Mouse (Mus musculus): Measurements from ENCODE around the gene Slamf9. TPM values are rescaled to one million over a fixed set of nuclear protein-coding genes. Genes with fewer than 3 reads are reported as not detected.

The Slamf9 gene
- polyA plus RNA-seq, 1 experiment from 2014 or later: 0.48 TPM

- no peaks in the 10 kb centered on the region for H3K4me1 ChIP-seq (ENCODE audit: control insufficient read depth, insufficient read depth, low read length)
- DNase-seq (ENCODE audit: low spot score) (no peak), ATAC-seq (replicated peaks; ENCODE audit: insufficient number of reproducible peaks, low FRiP score, low TSS enrichment, low read depth) (no peak)
- WGBS: 85% methylated on average over 2 of the region's 2 CpGs
- no peak overlapping the region for H3K9ac ChIP-seq (replicated peaks; ENCODE audit: low read length)
- no peaks in the 10 kb centered on the region for H3K36me3 ChIP-seq (replicated peaks; ENCODE audit: control insufficient read depth, insufficient read depth, low read depth, low read length)
- no peaks in the 10 kb centered on the region for H3K9me3 ChIP-seq (replicated peaks; ENCODE audit: control insufficient read depth, low read length)
- no peak overlapping the region for H3K4me2 ChIP-seq (ENCODE audit: low read depth, low read length)
- H3K4me3 ChIP-seq (ENCODE audit: low read depth, low read length): no peak overlapping the region
- H3K27ac ChIP-seq (replicated peaks; ENCODE audit: low read depth, low read length): no peak overlapping the region
- H3K27me3 ChIP-seq (ENCODE audit: control insufficient read depth, insufficient read depth, low read length): no peaks in the 10 kb centered on the region
These were observed 22.2 kb upstream of the Slamf9 start for GRCm38 (mm10) chr1:172452911-172453310.

GRCm38 (mm10) chr1:172453810-172454209 lies 21.3 kb upstream of the Slamf9 start:
- Histone ChIP-seq H3K4me2 (ENCODE audit: low read depth, low read length) (no peak overlapping the region), H3K9me3 (replicated peaks; ENCODE audit: control insufficient read depth, low read length) (no peaks in the 10 kb centered on the region), H3K4me1 (ENCODE audit: control insufficient read depth, insufficient read depth, low read length) (no peaks in the 10 kb centered on the region), H3K27me3 (ENCODE audit: control insufficient read depth, insufficient read depth, low read length) (no peaks in the 10 kb centered on the region), H3K27ac (replicated peaks; ENCODE audit: low read depth, low read length) (no peak overlapping the region), H3K9ac (replicated peaks; ENCODE audit: low read length) (no peak overlapping the region), H3K36me3 (replicated peaks; ENCODE audit: control insufficient read depth, insufficient read depth, low read depth, low read length) (no peaks in the 10 kb centered on the region), H3K4me3 (ENCODE audit: low read depth, low read length) (no peak overlapping the region)
- 91% methylated on average over 2 of the region's 2 CpGs for WGBS
- no peak for ATAC-seq (replicated peaks; ENCODE audit: insufficient number of reproducible peaks, low FRiP score, low TSS enrichment, low read depth)
- no peak for DNase-seq (ENCODE audit: low spot score)

- ATAC-seq (replicated peaks; ENCODE audit: insufficient number of reproducible peaks, low FRiP score, low TSS enrichment, low read depth) (no peak), DNase-seq (ENCODE audit: low spot score) (no peak)
- H3K4me2 ChIP-seq (ENCODE audit: low read depth, low read length): no peak overlapping the region
- H3K4me3 ChIP-seq (ENCODE audit: low read depth, low read length): no peak overlapping the region
- 21% methylated on average over 4 of the region's 4 CpGs for WGBS
- H3K4me1 ChIP-seq (ENCODE audit: control insufficient read depth, insufficient read depth, low read length): no peaks in the 10 kb centered on the region
- no peak overlapping the region for H3K9ac ChIP-seq (replicated peaks; ENCODE audit: low read length)
- H3K9me3 ChIP-seq (replicated peaks; ENCODE audit: control insufficient read depth, low read length): no peaks in the 10 kb centered on the region
- H3K27me3 ChIP-seq (ENCODE audit: control insufficient read depth, insufficient read depth, low read length): no peaks in the 10 kb centered on the region
- H3K36me3 ChIP-seq (replicated peaks; ENCODE audit: control insufficient read depth, insufficient read depth, low read depth, low read length): no peaks in the 10 kb centered on the region
- H3K27ac ChIP-seq (replicated peaks; ENCODE audit: low read depth, low read length): no peak overlapping the region
These were observed 19.7 kb upstream of the Slamf9 start for GRCm38 (mm10) chr1:172455416-172455815.

- no peaks in the 10 kb centered on the region for H3K9me3 ChIP-seq (replicated peaks; ENCODE audit: control insufficient read depth, low read length)
- H3K4me2 ChIP-seq (ENCODE audit: low read depth, low read length): no peak overlapping the region
- H3K36me3 ChIP-seq (replicated peaks; ENCODE audit: control insufficient read depth, insufficient read depth, low read depth, low read length): no peaks in the 10 kb centered on the region
- no peaks in the 10 kb centered on the region for H3K4me1 ChIP-seq (ENCODE audit: control insufficient read depth, insufficient read depth, low read length)
- no peak overlapping the region for H3K9ac ChIP-seq (replicated peaks; ENCODE audit: low read length)
- no peak overlapping the region for H3K4me3 ChIP-seq (ENCODE audit: low read depth, low read length)
- ATAC-seq (replicated peaks; ENCODE audit: insufficient number of reproducible peaks, low FRiP score, low TSS enrichment, low read depth) (no peak), DNase-seq (ENCODE audit: low spot score) (no peak)
- H3K27ac ChIP-seq (replicated peaks; ENCODE audit: low read depth, low read length): no peak overlapping the region
- 63% methylated on average over 7 of the region's 7 CpGs for WGBS
- H3K27me3 ChIP-seq (ENCODE audit: control insufficient read depth, insufficient read depth, low read length): no peaks in the 10 kb centered on the region
These were observed 19.0 kb upstream of the Slamf9 start for GRCm38 (mm10) chr1:172456001-172456677.

GRCm38 (mm10) chr1:172457196-172457595 lies 18.0 kb upstream of the Slamf9 start:
- no peaks in the 10 kb centered on the region for H3K36me3 ChIP-seq (replicated peaks; ENCODE audit: control insufficient read depth, insufficient read depth, low read depth, low read length)
- H3K27me3 ChIP-seq (ENCODE audit: control insufficient read depth, insufficient read depth, low read length): no peaks in the 10 kb centered on the region
- DNase-seq (ENCODE audit: low spot score): no peak
- no peak overlapping the region for H3K9ac ChIP-seq (replicated peaks; ENCODE audit: low read length)
- no peaks in the 10 kb centered on the region for H3K9me3 ChIP-seq (replicated peaks; ENCODE audit: control insufficient read depth, low read length)
- no peak overlapping the region for H3K27ac ChIP-seq (replicated peaks; ENCODE audit: low read depth, low read length)
- WGBS: 92% methylated on average over 3 of the region's 3 CpGs
- H3K4me3 ChIP-seq (ENCODE audit: low read depth, low read length): no peak overlapping the region
- no peaks in the 10 kb centered on the region for H3K4me1 ChIP-seq (ENCODE audit: control insufficient read depth, insufficient read depth, low read length)
- no peak for ATAC-seq (replicated peaks; ENCODE audit: insufficient number of reproducible peaks, low FRiP score, low TSS enrichment, low read depth)
- H3K4me2 ChIP-seq (ENCODE audit: low read depth, low read length): no peak overlapping the region

- WGBS: 84% methylated on average over 3 of the region's 3 CpGs
- ATAC-seq (replicated peaks; ENCODE audit: insufficient number of reproducible peaks, low FRiP score, low TSS enrichment, low read depth): no peak
These were observed 17.1 kb upstream of the Slamf9 start for GRCm38 (mm10) chr1:172458041-172458440.

GRCm38 (mm10) chr1:172461602-172462001 lies 13.6 kb upstream of the Slamf9 start:
- Histone ChIP-seq H3K4me1 (ENCODE audit: control insufficient read depth, insufficient read depth, low read length) (no peaks in the 10 kb centered on the region), H3K9ac (replicated peaks; ENCODE audit: low read length) (no peak overlapping the region), H3K4me2 (ENCODE audit: low read depth, low read length) (no peak overlapping the region), H3K4me3 (ENCODE audit: low read depth, low read length) (no peak overlapping the region), H3K27me3 (ENCODE audit: control insufficient read depth, insufficient read depth, low read length) (no peaks in the 10 kb centered on the region), H3K27ac (replicated peaks; ENCODE audit: low read depth, low read length) (no peak overlapping the region), H3K9me3 (replicated peaks; ENCODE audit: control insufficient read depth, low read length) (no peaks in the 10 kb centered on the region), H3K36me3 (replicated peaks; ENCODE audit: control insufficient read depth, insufficient read depth, low read depth, low read length) (no peaks in the 10 kb centered on the region)
- DNase-seq (ENCODE audit: low spot score) (no peak), ATAC-seq (replicated peaks; ENCODE audit: insufficient number of reproducible peaks, low FRiP score, low TSS enrichment, low read depth) (no peak)
- 77% methylated on average over 2 of the region's 2 CpGs for WGBS

More at GRCm38 (mm10) chr1:172458041-172458440, 17.1 kb upstream of the Slamf9 start:
- no peak overlapping the region for H3K9ac ChIP-seq (replicated peaks; ENCODE audit: low read length)
- no peak overlapping the region for H3K4me3 ChIP-seq (ENCODE audit: low read depth, low read length)
- H3K4me2 ChIP-seq (ENCODE audit: low read depth, low read length): no peak overlapping the region
- no peaks in the 10 kb centered on the region for H3K9me3 ChIP-seq (replicated peaks; ENCODE audit: control insufficient read depth, low read length)
- H3K27ac ChIP-seq (replicated peaks; ENCODE audit: low read depth, low read length): no peak overlapping the region
- no peaks in the 10 kb centered on the region for H3K4me1 ChIP-seq (ENCODE audit: control insufficient read depth, insufficient read depth, low read length)
- H3K27me3 ChIP-seq (ENCODE audit: control insufficient read depth, insufficient read depth, low read length): no peaks in the 10 kb centered on the region
- DNase-seq (ENCODE audit: low spot score): no peak
- H3K36me3 ChIP-seq (replicated peaks; ENCODE audit: control insufficient read depth, insufficient read depth, low read depth, low read length): no peaks in the 10 kb centered on the region

- Histone ChIP-seq H3K9me3 (replicated peaks; ENCODE audit: control insufficient read depth, low read length) (no peaks in the 10 kb centered on the region), H3K4me1 (ENCODE audit: control insufficient read depth, insufficient read depth, low read length) (no peaks in the 10 kb centered on the region), H3K27me3 (ENCODE audit: control insufficient read depth, insufficient read depth, low read length) (no peaks in the 10 kb centered on the region), H3K27ac (replicated peaks; ENCODE audit: low read depth, low read length) (no peak overlapping the region), H3K4me2 (ENCODE audit: low read depth, low read length) (no peak overlapping the region), H3K4me3 (ENCODE audit: low read depth, low read length) (no peak overlapping the region), H3K9ac (replicated peaks; ENCODE audit: low read length) (no peak overlapping the region), H3K36me3 (replicated peaks; ENCODE audit: control insufficient read depth, insufficient read depth, low read depth, low read length) (no peaks in the 10 kb centered on the region)
- ATAC-seq (replicated peaks; ENCODE audit: insufficient number of reproducible peaks, low FRiP score, low TSS enrichment, low read depth) (no peak), DNase-seq (ENCODE audit: low spot score) (no peak)
- 86% methylated on average over 3 of the region's 3 CpGs for WGBS
These were observed 12.6 kb upstream of the Slamf9 start for GRCm38 (mm10) chr1:172462534-172462933.

Measured in embryonic facial prominence, embryonic 11.5 days (tissue).